Mouse (Mus musculus) Patski (cell line): Measurements from ENCODE around the gene Rplp2. TPM values are rescaled to one million over a fixed set of nuclear protein-coding genes. Genes with fewer than 3 reads are reported as not detected.

Experiments used
- ATAC-seq: fragments of 100-300 bp; one replicate; pipeline ENCODE4 v1.8.0; 2021
- CTCF ChIA-PET: fragments of 350-600 bp; sonication (Branson Sonifier 250); formaldehyde crosslinking; loops from one replicate; lab custom pipeline; 2022; ENCODE audit warnings: inconsistent platforms; lab: Charles Lee
- POLR2A ChIA-PET: fragments of 350-600 bp; sonication (Branson Sonifier 250); formaldehyde crosslinking; loops from one replicate; lab custom pipeline; 2022; ENCODE audit warnings: antibody characterized with exemption, inconsistent platforms; lab: Charles Lee
- DNase-seq: peaks from one replicate; pipeline ENCODE4 v3.0.0-alpha.2; 2011; ENCODE audit warnings: low read depth, low spot score
- H3K27me3 ChIP-seq: fragments of 371-371 bp; one replicate; pipeline ENCODE4 v1.5.1; 2021
- CTCF ChIP-seq: fragments of 100-300 bp; IDR thresholded peaks from one replicate; pipeline ENCODE4 v1.5.1; 2021
- in situ Hi-C: fragments of 300-500 bp; cut with MboI; formaldehyde crosslinking; loops from 3 replicates; pipeline ENCODE4 v1.11.1; 2018; ENCODE audit warnings: low pct_unique_long_range_greater_than_20kb, mixed read lengths
- polyA plus RNA-seq: library from polyadenylated mRNA; unstranded; gene quantifications from one replicate; pipeline ENCODE4 v1.2.3, GENCODE M21; 2021

The Rplp2 gene
- polyA plus RNA-seq, 1 experiment from 2014 or later = 1,558 TPM

- TF ChIP-seq CTCF = no peak
- in situ Hi-C loops = no loop called here
- DNase-seq = no peak
- H3K27me3 ChIP-seq = no peaks in the 10 kb centered on the region
- POLR2A ChIA-PET = no interaction called here
- ATAC-seq = no peak
- CTCF ChIA-PET = no interaction called here
Observed at GRCm38 (mm10) chr7:141429840-141430584, 17.2 kb upstream of the Rplp2 start.

GRCm38 (mm10) chr7:141430585-141431240 lies 16.5 kb upstream of the Rplp2 start:
- in situ Hi-C loops = no loop called here
- no peak for ATAC-seq
- CTCF ChIA-PET = no interaction called here

GRCm38 (mm10) chr7:141431434-141432185 lies 15.6 kb upstream of the Rplp2 start:
- no peaks in the 10 kb centered on the region for H3K27me3 ChIP-seq
- ChIA-PET CTCF (no interaction called here), POLR2A (interaction anchor here (1.4 kb wide), 1 partner anchor 15 kb away, joined by 3 read pairs; no protein-coding TSS in a partner anchor)
- DNase-seq (no peak), ATAC-seq (no peak)
- in situ Hi-C loops = no loop called here
- no peak for TF ChIP-seq CTCF

More at GRCm38 (mm10) chr7:141430585-141431240, 16.5 kb upstream of the Rplp2 start:
- no peak for DNase-seq
- H3K27me3 ChIP-seq = no peaks in the 10 kb centered on the region
- no peak for TF ChIP-seq CTCF
- POLR2A ChIA-PET = interaction anchor here (1.4 kb wide), 1 partner anchor 14 kb away, joined by 3 read pairs; no protein-coding TSS in a partner anchor

GRCm38 (mm10) chr7:141432186-141432611 lies 15.0 kb upstream of the Rplp2 start:
- POLR2A ChIA-PET = interaction anchor here (1.4 kb wide), 1 partner anchor 16 kb away, joined by 3 read pairs; no protein-coding TSS in a partner anchor
- in situ Hi-C loops = no loop called here
- DNase-seq (no peak), ATAC-seq (no peak)
- H3K27me3 ChIP-seq = no peaks in the 10 kb centered on the region
- no peak for TF ChIP-seq CTCF
- CTCF ChIA-PET = no interaction called here

- CTCF ChIA-PET = no interaction called here
- no peaks in the 10 kb centered on the region for H3K27me3 ChIP-seq
- POLR2A ChIA-PET = no interaction called here
- ATAC-seq (no peak), DNase-seq (no peak)
- TF ChIP-seq CTCF = no peak
- in situ Hi-C loops = no loop called here
Observed at GRCm38 (mm10) chr7:141432741-141433516, 14.2 kb upstream of the Rplp2 start.

GRCm38 (mm10) chr7:141433517-141434400 lies 13.4 kb upstream of the Rplp2 start:
- no peak for TF ChIP-seq CTCF

GRCm38 (mm10) chr7:141434464-141434863 lies 12.7 kb upstream of the Rplp2 start:
- ChIA-PET POLR2A (interaction anchor here (1.6 kb wide), 1 partner anchor 19 kb away, joined by 3 read pairs; no protein-coding TSS in a partner anchor), CTCF (interaction anchor here (1.1 kb wide), 1 partner anchor 22 kb away, joined by 3 read pairs; no protein-coding TSS in a partner anchor)
- H3K27me3 ChIP-seq = no peaks in the 10 kb centered on the region
- ATAC-seq = no peak
- TF ChIP-seq CTCF = no peak
- DNase-seq = no peak
- in situ Hi-C loops = no loop called here

More at GRCm38 (mm10) chr7:141433517-141434400, 13.4 kb upstream of the Rplp2 start:
- ChIA-PET POLR2A (interaction anchor here (1.6 kb wide), 1 partner anchor 19 kb away, joined by 3 read pairs; no protein-coding TSS in a partner anchor), CTCF (interaction anchor here (1.1 kb wide), 1 partner anchor 21 kb away, joined by 3 read pairs; no protein-coding TSS in a partner anchor)
- in situ Hi-C loops = no loop called here
- ATAC-seq (no peak), DNase-seq (no peak)
- no peaks in the 10 kb centered on the region for H3K27me3 ChIP-seq

- DNase-seq (no peak), ATAC-seq (no peak)
- POLR2A ChIA-PET = interaction anchor here (1.4 to 1.6 kb wide), 2 partner anchors 20 to 21 kb away, joined by 3 to 4 read pairs; partner anchors contain the start of gene Gatd1
- TF ChIP-seq CTCF = no peak
- CTCF ChIA-PET = no interaction called here
- in situ Hi-C loops = no loop called here
- no peaks in the 10 kb centered on the region for H3K27me3 ChIP-seq
Observed at GRCm38 (mm10) chr7:141435129-141435855, 11.9 kb upstream of the Rplp2 start.
